Mouse (Mus musculus): Measurements from ENCODE around the gene Cers6. TPM values are rescaled to one million over a fixed set of nuclear protein-coding genes. Genes with fewer than 3 reads are reported as not detected.

Cers6 gene
- polyA plus RNA-seq, 1 experiment from 2014 or later = 28.8 TPM

Other genes with a start within 250 kb of the Cers6 start
- not detected in 2 replicates for gene 4932414N04Rik, start 205.0 kb upstream of the Cers6 start, polyA plus RNA-seq (2016; fragmentation: Nextera tagmentation; extraction: Ambion mirVana)